Mouse (Mus musculus) activated CD4-positive, CD25-positive, alpha-beta regulatory T cell, adult 4 months (primary cell): ENCODE data around the gene Atf5. TPM values are rescaled to one million over a fixed set of nuclear protein-coding genes. Genes with fewer than 3 reads are reported as not detected.

Experiments used
- ATAC-seq: one replicate; pipeline ENCODE4 v1.8.0; 2017
- polyA plus RNA-seq, 2 experiments: library from polyadenylated mRNA; unstranded; fragments of 100-300 nt; shearing (Covaris generic); gene quantifications; one replicate each; pipeline ENCODE4 v1.2.1; 2017

Gene Atf5
- 1 to 10 TPM in 1 of 2 experiments, not detected in 1; 1.1 TPM for polyA plus RNA-seq

DNA sequence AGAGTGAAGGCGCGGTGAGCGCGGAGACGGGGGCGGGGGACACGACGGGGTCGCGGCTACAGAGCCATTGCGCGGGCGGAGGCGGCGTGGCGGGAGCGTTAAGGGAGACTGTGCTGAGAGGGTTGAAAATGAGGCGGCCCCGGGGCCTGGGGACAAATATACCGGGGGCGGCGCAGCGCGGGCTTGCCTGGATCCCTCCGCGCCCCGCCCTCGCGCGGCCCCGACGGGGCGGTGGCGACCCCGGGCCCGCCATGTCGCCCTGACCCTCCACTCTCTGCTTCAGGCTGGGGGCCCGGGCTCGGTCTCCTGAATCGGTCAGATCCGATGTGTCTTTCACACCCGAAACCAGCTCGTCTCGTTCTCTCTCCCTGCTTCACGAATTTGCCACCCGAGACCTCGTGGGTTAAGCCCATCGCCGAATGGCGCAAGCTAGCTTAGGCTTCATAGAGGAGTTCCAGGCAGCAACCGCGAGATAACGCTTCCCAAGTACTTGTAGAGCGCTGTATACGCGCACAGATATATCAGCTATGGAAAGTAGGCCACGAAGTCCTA lies at the start of gene Atf5:
TSS of gene Atf5 (minus strand) at position 189 of the 552 bp plus-strand sequence.
- ATAC-seq: no peak

DNA sequence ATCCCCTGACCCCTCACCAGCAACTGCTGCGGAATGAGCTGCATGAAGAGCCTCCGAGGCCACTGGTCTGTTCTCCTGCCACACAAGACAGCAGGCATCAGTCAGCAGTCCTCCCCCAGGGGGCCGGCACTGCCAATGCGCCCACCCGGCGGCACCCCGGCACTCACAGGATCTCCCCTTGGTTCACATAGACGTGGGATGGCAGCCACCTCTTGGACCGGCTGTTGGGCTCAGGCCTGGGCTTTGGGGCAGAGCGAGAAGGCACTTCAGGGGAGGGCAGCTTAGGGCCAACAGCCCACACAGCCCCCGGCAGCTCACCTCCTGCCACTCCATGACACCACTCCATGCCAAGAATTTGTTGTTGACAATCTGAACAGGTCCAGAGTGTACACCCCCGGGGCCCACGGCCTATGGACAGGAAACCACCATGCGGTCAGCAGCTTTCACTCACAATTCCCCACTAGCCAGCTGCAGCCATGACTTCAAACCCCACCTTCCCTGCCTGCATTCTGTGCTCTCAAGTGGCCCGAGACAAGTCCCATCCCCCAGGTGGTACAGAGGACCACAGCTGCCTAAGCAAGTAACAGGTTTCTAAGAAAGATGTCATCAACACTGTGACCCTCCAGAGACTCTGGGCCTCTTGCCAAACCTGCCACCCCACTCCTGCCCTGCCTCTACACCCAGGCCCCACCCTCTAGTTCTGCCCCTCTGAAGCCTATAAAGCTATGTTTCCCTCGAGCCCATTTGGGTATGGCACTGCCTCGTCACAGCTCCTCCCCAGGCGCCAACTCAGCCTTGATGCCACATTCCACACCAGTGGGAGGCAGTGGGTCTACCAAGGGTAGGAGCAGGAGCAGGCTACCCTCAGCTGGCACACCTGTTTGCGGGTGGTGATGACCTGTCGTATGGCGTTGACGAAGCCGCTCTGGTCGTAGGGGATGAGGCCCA lies 48.4 kb upstream of the Atf5 start:
- no peak for ATAC-seq

DNA sequence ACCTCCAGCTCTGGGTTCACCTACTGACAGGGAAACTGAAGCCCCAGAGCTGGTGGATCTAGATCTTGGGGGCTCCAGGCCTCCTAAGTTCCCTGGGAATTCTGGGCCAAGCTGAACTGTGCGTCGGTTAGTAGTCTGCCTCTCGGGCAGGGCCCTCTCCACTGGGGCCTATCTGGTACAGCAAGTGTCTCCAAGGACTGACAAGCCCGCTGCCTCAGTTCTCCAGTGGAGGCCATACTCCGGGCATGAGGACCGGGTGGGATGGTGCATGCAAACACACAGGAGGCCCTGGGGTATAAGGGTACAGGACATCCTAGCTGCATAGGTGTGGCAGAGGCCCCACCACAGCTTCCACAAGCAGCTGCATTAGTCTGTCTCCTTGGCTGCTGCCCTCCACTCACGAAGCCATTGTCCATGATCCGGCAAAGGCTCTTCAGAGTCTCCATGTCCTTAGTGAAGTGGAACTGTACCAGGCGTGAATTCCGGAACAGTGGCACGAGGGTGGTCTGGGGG lies 47.6 kb upstream of the Atf5 start:
- no peak for ATAC-seq

DNA sequence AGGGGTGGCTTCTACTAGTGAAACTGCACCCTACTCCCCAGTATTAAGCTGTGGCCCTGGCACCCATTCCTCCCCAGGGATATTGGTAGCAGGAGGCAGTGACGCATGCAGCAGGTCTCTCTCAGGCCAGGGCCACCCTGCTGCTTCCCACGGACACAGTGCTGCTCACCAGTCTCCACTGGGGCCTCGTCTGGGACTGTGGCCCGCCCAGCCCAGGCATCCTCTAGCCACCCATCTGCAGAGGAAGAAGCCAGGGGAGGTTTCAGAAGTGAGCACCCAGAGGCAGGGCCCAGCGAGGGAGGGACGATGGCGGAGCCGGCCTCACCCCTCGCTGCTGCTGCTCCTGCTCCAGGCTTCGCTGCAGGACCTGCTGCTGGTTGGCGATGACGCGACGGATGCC lies 46.8 kb upstream of the Atf5 start:
- ATAC-seq: no peak

DNA sequence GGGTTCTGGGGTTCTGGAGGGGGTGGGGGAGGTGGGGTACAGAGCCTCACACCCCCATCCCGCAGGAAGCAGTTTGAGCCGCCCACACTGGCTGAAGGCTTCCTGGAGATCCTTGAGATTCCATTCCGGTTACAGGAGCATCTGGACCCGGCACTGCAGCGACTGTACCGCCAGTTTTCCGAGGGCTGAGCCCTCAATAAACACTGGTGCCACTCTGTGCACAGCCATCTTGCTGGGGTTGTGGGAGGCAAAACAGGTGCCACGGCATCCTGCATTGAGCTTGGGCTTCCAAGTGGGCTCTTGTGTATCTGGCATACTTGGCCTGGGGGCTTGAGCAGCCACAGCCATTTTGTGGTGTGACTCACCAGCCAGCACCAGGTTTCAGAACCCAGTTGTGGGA lies 46.0 kb upstream of the Atf5 start:
- no peak for ATAC-seq

DNA sequence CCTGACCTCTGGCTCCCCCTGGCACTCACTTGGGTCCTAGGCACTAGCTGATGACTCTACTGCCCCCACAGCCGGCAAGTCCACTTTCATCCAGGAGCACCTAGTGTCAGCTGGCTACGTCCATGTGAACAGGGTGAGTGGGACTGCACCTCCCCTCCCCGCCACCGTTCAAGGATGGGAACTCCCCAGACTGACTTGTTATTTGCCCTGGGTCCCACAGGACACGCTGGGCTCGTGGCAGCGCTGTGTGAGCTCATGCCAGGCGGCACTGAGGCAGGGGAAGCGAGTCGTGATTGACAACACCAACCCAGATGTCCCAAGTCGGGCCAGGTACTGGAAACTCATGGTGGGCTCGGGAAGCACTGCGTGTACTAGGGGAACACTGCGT lies 45.0 kb upstream of the Atf5 start:
- ATAC-seq: no peak

DNA sequence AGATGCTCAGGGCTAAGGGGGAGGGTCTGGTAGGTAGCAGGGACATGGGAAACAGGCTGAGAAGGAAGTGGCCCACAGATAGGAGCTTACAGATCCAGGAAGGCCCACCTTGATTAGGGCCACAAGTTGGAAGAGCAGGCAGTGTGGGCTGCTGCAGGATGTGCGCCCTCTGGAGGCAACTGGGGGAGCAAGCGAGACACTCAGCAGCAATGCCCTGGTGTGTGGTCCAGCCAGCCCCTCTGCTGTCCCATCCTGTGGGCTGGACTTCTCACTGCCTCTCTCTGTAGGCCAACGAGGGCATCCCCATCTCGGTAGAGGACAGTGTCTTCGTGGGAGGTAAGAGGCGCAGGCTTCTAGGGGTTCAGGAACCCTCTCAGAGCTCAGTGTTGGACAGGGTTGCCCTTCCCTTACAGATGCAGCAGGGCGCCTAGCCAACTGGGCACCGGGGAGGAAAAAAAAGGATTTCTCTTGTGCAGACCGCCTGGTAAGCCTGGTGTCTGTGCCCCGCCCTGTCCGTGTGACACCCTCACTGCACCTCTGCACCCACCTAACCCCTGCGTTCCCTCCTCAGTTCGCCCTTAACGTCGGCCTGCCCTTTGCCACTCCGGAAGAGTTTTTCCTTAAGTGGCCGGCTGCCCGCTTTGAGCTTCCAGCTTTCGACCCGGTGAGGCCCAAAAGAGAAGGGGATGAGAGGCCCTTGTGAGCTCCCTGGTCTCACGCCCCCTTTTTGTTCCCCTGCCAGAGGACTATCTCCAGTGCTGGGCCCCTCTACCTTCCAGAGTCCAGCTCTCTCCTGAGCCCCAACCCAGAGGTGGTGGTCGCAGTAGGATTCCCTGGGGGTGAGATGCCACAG lies 44.3 kb upstream of the Atf5 start:
- ATAC-seq: no peak

DNA sequence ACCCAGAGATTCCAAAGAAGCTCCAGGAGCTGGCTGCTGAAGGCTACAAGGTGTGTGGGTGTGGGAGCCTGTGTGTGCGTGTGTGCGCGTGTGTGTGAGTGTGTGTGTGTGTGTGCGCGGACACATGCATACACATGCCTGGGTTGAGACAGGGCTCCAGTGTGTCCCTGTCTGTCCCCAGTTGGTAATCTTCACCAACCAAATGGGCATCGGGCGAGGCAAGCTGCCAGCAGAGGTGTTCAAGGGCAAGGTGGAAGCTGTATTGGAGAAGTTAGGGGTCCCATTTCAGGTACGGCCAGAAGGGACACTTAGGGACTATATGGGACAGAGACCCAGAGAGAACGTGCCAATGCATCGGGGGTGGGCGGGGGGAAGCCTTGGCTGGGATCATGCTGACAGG lies 43.4 kb upstream of the Atf5 start:
- ATAC-seq: no peak

DNA sequence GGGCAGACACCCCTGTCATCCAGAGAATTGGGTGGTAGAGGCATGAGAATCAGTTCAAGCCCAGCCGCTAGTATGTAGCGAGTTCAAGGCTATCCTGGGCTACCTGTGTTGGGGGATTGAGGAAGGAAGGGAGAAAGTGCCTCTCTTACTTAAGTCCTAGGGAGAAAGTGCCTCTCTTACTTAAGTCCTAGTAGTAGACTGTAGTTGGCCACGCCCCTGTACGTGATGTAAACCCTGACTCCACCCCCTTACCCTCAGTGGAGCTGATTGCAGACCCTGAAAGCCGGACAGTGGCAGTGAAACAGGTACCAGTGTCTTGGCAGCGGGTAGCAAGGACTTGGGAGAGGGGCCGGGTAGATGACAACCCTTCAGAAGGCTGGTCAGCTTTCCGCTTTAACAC lies 41.4 kb upstream of the Atf5 start:
- ATAC-seq: no peak

DNA sequence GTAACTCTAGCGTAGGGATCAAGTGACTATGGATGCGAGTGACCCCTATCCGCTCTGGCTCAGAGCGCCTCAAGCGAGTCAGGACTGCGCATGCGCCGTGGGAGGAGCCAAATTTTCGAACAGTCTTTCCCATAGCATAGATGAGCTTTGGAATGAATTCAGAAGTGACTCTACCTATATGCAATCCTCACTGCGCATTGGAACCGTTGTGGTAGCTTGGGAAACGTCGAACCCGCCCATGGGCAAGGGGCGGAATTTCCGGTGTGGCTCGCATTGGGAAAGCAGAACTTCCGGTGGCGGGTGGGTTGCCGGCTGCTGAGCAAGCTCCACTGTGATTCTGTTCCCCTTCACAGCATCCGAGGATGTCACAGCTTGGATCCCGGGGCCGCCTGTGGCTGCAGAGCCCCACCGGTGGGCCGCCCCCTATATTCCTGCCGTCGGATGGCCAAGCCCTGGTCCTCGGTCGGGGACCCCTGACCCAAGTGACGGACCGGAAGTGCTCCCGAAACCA lies 40.6 kb upstream of the Atf5 start, which contains the start of gene Pnkp:
TSS of gene Pnkp (plus strand) at position 98 of the 511 bp plus-strand sequence.
- peak; percentile 47 for ATAC-seq

DNA sequence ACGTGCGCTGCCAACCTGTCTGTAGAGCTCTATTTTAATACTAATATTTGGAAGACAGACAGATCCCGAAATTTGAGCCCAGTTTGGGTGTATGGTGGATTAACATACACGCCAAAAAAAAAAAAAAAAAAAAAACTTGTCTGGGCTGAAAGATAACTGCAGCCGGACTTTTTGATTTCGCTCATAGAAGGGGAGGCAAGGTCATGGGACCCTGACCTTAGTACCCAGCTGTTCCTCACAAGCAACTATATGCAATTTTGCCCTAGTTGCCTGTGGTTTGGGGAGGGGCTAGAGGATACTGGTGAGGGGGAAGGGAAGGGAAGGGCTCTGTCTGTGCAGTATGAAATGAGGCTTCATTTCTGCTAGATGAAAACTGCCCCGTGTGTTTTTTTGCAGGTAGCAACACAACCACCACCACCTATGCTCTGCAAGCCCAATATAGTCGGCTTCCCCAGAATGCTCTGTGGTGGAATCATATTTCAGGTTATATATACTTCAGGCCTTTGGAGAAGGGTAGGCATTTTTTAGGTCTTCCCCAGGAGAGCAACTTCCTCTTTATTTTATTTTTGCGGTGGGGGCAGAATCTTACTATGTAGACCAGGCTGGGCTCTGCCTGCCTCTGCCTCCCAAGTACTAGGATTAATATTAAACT lies 39.9 kb upstream of the Atf5 start:
- ATAC-seq: no peak

DNA sequence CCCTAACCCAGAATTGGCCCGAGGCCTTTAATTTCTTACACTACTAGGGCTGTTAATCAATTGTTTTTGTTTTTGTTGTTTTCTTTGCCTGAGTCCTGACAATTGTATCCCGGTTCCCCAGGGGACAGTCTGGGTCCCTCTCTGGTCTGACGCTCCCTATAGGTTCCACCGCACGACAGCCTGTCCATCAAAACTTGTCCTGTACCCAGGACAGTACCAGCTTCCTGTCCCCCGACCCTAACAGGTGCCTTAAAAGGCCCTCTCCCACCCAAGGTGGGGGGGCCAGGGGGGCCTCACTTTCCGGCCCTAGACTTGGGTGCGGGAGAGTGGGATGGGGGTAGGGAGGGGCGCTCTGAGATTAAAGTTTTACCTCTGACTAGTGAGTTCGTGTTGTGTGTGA lies 38.6 kb upstream of the Atf5 start:
- no peak for ATAC-seq

DNA sequence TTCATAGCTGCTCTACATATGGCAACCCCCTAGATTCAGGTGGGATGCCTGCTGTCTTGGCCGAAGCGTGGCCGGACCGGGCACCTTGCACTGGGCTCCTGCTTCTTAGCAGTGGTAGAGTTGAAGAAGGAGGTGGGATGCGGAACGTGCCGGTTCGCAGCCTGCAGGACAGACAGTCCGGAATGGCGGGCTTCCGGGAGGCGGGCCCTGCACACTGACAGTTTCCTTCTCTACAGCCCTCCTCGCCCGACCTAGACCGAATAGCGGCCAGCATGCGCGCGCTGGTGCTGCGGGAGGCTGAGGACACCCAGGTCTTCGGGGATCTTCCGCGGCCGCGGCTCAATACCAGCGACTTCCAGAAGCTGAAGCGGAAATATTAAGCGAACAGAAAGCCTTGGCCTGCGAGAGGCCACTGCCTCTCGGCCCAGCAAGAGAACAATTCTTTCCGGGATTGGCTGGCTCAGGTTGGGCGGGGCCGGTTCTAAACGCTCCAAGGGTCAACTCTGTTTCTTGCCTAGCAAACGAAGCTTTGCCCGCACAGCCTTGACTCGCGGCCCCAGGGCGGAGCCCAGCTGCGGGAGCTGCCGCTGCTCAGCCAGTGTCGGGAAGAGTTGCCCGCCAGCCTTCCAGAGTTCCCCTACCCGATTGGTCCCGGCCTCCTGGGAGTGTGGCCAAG lies 38.0 kb upstream of the Atf5 start:
- peak; percentile 57 for ATAC-seq

DNA sequence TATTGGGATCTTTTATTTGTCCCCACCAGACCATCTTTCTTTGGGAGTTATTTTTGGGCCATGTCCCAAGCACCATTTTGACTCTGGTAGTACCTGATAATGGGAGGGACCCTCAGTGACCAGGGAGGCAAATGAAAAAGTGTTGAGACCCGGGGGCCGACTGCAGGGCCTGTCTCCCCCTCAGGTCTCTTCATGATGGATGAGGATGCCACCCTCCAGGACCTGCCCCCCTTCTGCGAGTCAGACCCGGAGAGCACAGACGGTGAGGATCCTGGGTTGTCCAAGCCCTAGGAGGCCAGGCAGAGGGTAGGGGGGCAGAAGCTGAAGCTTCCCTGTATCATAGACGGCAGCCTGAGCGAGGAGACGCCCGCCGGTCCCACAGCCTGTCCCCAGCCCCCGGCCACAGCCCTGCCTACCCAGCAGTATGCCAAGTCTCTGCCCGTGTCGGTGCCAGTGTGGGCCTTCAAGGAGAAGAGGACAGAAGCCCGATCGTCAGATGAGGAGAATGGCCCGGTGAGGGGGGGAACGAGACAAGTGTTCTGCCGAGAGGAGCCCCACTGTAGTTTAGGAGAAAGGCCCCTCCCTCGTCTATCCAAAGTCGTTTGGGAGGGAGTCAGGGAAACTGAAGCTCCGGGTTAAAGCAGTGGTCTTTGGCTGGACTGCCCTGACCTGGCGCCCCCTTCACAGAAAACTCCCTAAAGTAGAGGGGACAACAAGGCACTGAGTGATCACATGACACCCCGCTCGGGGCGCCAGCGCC lies 37.3 kb upstream of the Atf5 start:
- peak; percentile 5 for ATAC-seq

DNA sequence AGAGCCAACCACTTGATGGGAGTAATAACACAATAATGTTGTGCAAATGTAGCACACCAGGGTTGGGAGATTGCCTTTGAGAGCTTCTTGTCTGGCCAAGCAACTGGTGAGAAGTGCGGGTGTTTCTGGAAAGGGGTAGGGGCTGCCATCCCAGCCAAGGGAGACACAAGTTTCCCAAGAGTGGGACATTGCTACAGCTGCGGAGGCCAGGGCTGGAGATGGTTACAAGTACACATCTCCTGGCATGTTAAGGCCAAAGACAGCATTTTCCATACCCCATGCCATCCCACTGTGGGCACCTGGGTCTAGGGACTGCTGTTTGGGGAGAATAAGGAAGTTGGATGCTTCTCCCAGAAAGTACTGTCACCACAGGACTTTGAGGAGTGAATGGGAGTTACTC lies 36.6 kb upstream of the Atf5 start:
- no peak for ATAC-seq

DNA sequence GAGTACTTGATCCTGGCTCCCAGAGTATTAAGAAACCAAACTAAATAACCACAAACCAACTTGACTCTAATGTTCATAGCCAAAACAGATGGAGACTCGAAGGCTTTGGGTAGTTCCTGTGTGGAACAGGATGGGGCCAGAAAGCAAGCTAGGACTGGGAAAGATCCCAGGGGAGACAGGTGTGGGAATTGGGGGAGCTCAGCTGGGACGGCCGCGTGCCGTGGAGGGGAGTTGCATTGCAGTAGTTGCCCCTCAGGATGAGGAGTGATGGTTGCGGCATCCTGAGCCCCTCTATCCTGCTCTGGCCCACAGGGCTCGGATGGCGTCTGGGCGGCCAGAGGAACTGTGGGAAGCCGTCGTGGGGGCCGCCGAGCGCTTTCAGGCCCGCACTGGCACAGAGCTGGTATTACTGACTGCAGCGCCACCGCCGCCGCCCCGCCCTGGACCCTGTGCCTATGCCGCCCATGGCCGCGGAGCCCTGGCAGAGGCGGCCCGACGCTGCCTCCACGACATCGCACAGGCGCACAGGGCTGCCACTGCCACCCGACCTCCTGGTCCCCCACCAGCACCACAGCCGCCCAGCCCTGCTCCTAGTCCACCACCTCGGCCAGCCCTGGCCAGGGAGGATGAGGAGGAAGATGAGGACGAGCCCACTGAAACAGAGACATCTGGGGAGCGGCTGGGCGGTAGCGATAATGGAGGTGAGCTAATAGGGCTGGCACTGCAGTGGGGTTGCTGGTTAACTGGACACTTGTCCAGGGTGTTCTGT lies 36.0 kb upstream of the Atf5 start:
- no peak for ATAC-seq

DNA sequence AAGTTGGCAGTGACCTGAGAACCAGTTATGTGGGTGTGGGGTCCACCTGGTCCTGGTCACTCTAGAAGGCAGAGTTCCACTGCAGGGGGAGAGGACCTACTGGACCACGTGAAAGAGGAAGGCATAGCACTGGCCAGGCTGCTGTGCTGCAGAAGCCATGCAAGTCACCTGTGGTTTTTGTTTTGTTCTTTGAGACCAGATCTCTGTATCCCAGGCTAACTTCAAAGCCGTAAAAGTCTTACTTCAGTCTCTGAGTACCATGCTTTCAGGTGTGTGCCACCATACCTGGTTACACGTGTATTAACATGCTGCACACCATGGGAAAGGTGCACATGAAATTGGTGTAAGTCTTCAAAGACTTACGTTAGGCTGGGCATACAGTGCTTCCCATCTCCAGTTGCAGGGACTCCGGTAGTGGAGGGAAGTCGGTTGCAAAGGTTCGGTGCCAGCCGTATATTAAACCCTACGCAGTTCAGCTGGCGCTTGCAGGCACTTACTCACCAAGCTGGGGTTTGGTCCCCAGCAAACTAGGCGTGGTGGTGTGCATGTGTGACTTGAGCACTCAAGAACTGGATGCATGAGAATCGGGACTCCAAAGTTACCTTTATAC lies 35.3 kb upstream of the Atf5 start:
- no peak for ATAC-seq

DNA sequence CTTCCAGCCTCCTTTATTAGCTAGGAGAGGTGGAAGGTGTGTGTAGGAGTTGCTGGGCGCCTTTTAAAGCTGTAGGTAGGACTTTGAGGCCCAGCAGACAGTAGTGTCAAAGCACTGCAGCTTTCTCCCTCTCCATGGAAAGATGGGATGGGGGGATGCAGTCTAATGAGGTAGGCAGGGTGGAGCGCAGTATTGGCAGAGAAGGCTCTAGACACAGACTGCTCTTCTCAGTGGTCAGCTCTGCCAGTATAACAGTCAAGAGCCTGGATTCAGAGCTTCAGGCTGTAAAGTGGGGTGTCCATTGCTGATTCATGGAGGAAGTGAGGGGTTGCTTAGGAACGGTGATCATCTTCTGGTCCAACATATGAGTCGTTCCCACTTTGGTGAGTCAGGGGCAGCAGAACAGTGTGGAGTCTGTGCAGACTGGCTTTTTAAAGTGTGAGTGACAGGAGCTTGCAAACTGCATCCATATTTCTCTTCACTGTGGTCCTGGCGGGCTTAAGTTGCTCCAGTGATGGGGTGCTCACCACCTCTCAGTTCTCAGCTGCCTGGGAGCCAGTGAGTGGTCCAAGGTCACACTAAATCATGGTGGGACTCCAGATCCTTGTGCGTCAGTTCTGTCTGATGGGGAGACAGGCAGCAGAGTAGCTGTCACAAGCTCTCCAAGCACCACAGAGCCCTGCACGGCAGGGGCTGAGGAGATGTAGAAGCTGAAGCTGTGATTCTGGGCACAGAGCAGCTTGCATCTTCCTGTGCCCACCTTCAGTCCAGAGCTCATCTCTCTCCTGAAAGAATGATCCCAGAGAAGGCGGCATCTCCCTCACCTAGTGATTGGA lies 34.5 kb upstream of the Atf5 start:
- no peak for ATAC-seq

DNA sequence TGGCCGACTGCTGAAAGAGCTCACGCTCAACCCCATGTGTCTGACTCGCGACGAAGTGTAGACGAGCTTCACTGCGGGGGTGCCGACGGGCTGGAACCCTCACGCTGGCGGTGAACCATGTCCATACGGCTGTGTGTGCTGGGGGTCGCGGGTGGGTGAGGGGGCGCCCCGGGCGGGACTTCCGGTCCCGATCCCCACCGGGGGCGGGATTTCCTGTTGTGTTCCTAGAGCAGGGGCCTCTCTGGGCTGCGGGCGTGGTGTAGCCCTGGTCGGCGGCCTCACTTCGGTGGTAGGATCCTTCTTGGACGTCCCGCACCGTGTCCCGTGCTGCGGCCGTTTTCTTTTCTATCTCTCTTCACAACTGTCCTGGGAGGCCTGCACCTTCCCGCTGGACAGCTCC lies 33.7 kb upstream of the Atf5 start:
- no peak for ATAC-seq
